Mouse (Mus musculus) heart, adult 9 months (tissue): ENCODE data around the gene Rab11a.
"Not testable (repeated sequence)": the region's sequence is repeated elsewhere in the genome, so short reads cannot be mapped to it uniquely, and the experiment has no call there.

Source experiments
- DNase-seq, 2 experiments: peaks; one replicate each; pipeline ENCODE4 v3.0.0; 2022; ENCODE audit warnings: low spot score in 2 of 2

The Rab11a gene

GRCm38 (mm10) chr9:64747735-64748134, 10.2 kb upstream of the Rab11a start:
- DNase-seq, result no peak

DNA sequence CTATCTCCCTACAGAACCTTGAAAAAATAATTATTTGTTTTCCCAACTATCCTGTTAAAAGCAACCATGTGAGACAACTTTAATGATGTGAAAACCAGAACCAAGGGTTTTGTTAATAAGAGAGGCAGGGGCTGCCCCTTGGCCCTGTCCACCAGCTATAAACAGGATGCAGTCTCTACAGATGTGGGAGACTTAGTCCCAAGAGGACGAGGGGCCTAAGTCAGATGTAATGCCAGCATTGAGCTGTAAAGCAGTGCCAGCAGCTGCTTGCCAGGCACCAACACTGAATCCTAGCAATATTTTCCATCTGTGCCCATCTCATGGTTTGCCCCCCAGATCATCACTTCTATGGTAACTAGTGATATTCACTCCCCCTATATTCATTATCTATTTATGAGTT, 4.9 kb upstream of the Rab11a start:
- no peak for DNase-seq

DNA sequence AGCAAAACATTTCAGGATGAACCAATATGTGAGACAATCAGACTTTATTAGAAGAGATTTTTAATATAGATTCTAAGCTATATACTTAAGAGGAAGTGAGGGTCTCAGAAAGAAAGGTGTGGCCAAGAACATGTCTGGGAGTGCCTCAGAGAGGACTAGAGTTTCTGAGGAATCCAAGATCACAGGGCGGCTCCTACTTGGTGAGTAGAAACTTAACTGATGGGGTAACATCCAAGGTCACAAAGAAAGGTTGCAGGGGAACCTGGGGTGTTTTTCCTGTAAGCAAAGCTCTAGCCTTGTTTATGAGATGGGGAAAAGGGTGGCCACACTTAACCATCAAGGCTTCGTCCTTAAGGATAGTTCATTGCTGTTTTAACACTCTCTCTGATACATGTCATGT, 1.4 kb upstream of the Rab11a start:
- DNase-seq, result no peak

GRCm38 (mm10) chr9:64736639-64737405, 736 bp downstream of the Rab11a start:
- peak; percentile 82 to 89 for DNase-seq

- DNase-seq, result peak; percentile 9 to 23
Observed at GRCm38 (mm10) chr9:64736076-64736638, 1.4 kb downstream of the Rab11a start.

DNA sequence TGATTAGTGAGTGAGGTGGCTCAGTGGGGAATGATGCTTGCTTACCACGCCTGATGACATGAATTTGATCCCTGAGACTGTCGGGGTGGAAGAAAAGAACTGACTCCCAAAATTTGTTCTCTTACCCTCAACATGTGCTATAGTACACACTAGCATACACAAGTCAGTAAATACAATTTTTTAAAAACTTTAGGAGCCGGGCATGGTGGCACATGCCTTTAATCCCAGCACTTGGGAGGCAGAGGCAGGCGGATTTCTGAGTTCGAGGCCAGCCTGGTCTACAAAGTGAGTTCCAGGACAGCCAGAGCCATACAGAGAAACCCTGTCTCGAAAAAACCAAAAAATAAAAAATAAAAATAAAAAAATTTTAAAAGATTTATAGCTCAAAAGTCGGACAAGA, 2.6 kb downstream of the Rab11a start:
- DNase-seq, result not testable (repeated sequence)

- DNase-seq, result no peak
Observed at GRCm38 (mm10) chr9:64734166-64734565, 3.4 kb downstream of the Rab11a start.

- DNase-seq, result no peak
Observed at GRCm38 (mm10) chr9:64731029-64731560, 6.5 kb downstream of the Rab11a start.

DNA sequence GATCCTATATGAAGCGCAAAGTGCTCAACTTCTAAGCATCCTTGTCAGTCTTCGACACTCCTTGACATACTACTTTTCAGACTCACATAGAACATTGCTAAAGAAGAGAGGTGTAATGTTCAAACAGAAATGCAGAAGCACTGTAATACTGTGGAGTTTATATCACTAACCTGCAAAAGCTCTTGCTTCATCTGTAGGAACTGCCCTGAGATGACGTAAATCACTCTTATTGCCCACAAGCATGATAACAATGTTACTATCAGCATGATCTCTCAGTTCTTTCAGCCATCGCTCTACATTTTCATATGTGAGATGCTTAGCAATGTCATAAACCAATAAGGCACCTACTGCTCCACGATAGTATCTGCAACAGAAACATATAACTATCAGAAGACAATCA, 11.1 kb downstream of the Rab11a start:
- no peak for DNase-seq

GRCm38 (mm10) chr9:64719526-64720163, 17.9 kb downstream of the Rab11a start:
- DNase-seq, result no peak

DNA sequence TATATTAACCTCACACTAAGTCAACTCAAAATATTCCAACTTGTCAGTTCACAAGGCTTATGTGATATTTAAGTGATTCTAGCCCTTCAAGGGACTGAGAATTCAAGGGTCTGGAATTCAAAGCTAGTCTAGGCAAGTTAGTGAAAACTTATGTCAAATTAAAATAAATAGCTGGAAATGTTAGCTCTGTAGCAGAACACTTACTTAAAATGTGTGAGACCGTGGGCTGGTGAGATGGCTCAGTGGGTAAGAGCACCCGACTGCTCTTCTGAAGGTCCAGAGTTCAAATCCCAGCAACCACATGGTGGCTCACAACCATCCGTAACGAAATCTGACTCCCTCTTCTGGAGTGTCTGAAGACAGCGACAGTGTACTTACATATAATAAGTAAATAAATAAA, 27.3 kb downstream of the Rab11a start:
- DNase-seq, result not testable (repeated sequence)

GRCm38 (mm10) chr9:64704073-64704840, 33.3 kb downstream of the Rab11a start:
- no peak for DNase-seq

GRCm38 (mm10) chr9:64703420-64703965, 34.1 kb downstream of the Rab11a start:
- DNase-seq, result no peak

DNA sequence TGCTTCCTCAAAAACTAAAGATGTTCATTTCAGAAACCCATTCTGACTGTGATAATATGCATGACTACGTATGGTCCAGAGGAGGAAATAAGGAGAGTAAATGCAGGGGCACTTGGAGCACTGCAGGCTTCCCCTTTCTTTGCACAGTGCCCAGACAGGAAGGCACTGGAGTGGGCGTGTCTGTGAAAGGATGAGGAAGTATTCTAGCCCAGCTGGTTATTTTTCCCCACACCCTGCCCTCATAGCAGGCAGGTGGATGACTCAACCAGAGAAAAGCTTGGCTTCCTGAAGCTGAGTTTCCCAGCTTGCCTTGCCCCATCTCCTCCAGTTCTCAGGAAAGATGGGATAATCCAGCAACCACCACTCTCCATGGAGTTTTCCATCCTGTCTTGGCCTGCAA, 34.6 kb downstream of the Rab11a start:
- peak; percentile 49 to 65 for DNase-seq

DNA sequence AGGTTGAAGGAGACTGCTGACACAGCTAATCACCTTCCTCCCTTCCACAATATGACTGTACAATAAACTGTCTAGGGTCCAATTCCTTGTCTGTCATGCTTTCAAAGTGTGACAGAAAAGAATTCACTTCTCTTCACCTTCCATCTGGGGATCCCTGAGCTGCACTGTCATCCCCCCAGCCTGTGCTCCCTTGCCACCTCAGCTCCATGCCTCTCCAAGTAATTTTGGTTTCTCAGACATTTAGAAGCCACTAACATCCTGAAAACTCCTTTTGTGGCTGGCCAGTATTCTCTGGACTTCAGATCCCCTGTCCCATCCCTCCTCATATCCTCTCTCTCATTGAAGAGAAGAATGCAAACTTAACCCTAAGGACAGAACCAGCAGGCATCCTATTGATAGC, 35.2 kb downstream of the Rab11a start:
- no peak for DNase-seq

DNA sequence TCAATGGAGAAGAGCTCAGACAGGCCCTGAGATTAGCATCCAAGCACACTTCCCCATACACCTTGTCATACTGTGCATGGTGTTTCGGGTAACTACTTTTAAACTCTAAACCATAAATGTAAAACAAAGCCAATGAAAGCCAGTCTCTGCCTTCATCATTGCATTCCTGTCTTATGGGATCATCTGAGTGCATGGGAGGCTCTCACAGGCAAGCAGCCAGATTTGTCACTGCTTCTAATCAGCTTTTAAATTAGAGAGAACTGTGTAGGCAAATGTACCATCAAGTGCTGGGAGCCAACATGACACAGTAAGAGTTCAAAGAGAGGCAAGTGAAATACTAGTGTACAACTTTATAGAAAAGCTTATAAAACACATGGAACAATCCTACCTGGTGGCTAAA, 35.9 kb downstream of the Rab11a start:
- peak in 1 of 2 experiments; percentile 18 for DNase-seq

DNA sequence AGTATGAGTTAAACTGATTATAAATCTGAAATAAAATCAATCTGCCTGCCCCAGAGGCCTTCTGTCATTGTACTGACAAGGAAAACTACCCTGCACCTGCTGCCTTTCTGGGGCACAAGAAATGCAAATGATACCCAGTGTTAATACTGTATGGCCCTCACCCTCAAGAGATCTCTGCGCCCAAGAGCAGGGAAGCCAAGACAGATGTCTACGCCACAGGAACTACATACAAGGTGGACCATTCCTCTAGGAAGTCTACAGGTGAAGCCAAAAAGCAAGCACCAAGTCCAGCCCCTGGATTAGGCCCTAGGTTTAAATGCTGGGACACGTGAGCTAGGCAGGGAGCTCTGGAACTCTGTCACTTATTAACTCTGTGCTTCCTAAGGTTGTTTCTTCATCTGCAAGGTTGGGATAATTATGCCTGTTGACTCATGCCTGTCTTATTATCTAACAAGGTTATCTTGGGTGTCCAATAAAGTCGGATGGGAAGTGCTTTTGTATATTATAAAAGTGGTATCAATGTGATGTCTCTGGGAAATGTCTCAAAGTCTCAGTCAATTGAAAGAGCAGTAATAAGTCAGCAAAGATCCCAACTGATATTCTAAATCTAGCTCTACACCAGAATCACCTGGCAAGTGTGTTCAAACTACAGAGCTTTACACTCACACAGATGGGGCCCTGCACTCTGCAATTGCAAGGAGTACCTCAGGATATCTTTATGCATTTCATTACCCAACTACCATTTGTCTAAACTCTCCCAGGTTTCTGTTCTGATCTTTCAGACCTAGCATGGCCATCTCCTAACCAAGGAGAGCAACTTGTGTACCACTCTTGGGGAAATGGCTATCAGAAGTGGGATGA, 36.9 kb downstream of the Rab11a start:
- DNase-seq, result no peak

DNA sequence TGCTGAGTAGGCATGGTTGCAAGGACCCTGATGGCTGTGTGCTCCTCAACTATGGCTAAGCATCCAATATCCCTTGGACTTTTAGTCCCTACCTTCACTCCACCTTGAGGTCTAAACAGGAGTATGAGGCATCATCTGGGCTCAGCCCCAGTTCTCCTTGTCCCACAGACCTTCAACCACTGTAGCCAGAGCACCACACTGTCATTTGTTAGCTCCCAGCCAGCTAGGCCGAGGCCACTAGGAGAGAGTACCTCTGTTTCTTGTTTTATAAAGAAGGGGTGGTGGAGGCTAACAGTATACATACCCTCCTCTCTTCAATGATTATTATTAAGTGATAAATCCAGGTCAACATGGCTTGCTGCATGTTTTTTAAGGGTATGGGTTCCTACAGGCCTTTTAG, 39.0 kb downstream of the Rab11a start:
- DNase-seq, result no peak

DNA sequence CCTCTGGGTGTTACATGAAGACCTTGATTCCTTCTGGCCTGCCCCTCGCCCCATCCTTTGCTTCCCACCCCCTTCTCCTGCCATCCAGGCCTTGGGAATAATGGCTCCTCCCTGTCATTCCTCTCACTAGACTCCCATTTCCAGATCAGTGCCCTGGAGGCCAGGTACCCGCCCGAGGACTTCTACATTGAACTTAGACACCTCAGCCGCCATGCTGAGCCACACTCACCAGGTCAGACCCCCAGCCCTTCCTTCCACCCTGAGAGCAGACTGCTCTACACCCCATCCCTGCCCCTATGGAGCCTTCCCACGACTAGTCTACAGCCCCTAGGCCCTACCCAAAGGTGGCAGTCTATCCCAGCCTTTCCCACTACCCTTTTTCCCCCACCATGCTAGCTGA, 39.9 kb downstream of the Rab11a start:
- DNase-seq, result no peak

DNA sequence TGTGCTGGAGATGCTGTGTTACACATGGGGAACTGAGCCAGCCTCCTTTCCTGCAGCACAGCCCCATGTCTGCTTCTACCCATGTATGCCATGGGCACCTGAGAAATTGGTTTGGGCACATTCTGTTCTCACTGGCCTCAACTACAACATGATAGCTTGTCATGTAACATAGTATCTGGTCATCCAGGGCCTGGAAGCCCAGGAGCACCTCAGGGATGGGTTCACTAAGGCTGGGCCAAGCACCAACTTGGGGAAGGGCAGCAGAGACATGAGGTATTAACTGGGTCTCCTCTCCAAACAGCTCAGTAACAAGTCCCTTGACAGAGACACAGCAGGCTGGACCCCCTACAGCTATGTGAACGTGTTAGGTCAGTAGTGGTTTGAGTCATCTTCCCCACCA, 40.6 kb downstream of the Rab11a start:
- DNase-seq, result no peak

GRCm38 (mm10) chr9:64696404-64696803, 41.2 kb downstream of the Rab11a start:
- peak in 1 of 2 experiments; percentile 16 for DNase-seq
